Mouse (Mus musculus) monocyte, adult 5-6 weeks (primary cell): Measurements from ENCODE around the gene Ubqln4. TPM values are rescaled to one million over a fixed set of nuclear protein-coding genes. Genes with fewer than 3 reads are reported as not detected.
A peak's percentile ranks its signal among the peaks of the same experiment; 100 is the strongest.
"Not testable (repeated sequence)": the region's sequence is repeated elsewhere in the genome, so short reads cannot be mapped to it uniquely, and the experiment has no call there.

Source experiments
- ATAC-seq: fragments of 153-309, 156-312 bp; replicated peaks from 2 replicates; pipeline ENCODE4 v1.8.0; 2017; ENCODE audit warnings: mild to moderate bottlenecking; ENCODE audit not compliant: low TSS enrichment, insufficient number of reproducible peaks, severe bottlenecking, poor library complexity, low FRiP score
- total RNA-seq: library from RNA; stranded (forward); fragments of 200-1000, 200-491, 200-594 nt; gene quantifications from 3 replicates; pipeline ENCODE4 v1.2.3, GENCODE M21; 2017

Ubqln4 gene
- total RNA-seq, 1 experiment from 2014 or later, result 19.6 TPM

- ATAC-seq, result peak; percentile 98
Measured at GRCm38 (mm10) chr3:88579454-88580117, 26.0 kb downstream of the Ubqln4 start.

- ATAC-seq, result no peak
Measured at GRCm38 (mm10) chr3:88585769-88586168, 32.2 kb downstream of the Ubqln4 start.

GRCm38 (mm10) chr3:88586640-88587039 is 33.1 kb downstream of the Ubqln4 start:
- no peak for ATAC-seq

GRCm38 (mm10) chr3:88590246-88590645 is 36.7 kb downstream of the Ubqln4 start:
- no peak for ATAC-seq

- ATAC-seq, result no peak
Measured at GRCm38 (mm10) chr3:88591044-88591443, 37.5 kb downstream of the Ubqln4 start.

GRCm38 (mm10) chr3:88591950-88592731 is 38.6 kb downstream of the Ubqln4 start:
- ATAC-seq, result peak; percentile 42; the same call in 1 of the 2 replicates

- peak; percentile 64 for ATAC-seq
Measured at GRCm38 (mm10) chr3:88592942-88593576, 39.5 kb downstream of the Ubqln4 start.

GRCm38 (mm10) chr3:88593893-88594580 is 40.5 kb downstream of the Ubqln4 start:
- no peak for ATAC-seq

- ATAC-seq, result not testable (repeated sequence)
Measured at GRCm38 (mm10) chr3:88596547-88596946, 43.0 kb downstream of the Ubqln4 start.

- no peak for ATAC-seq
Measured at GRCm38 (mm10) chr3:88602466-88602865, 48.9 kb downstream of the Ubqln4 start.

GRCm38 (mm10) chr3:88603714-88604161 is 50.2 kb downstream of the Ubqln4 start:
- ATAC-seq, result peak; percentile 70

GRCm38 (mm10) chr3:88604863-88605262 is 51.3 kb downstream of the Ubqln4 start:
- no peak for ATAC-seq

GRCm38 (mm10) chr3:88605666-88606065 is 52.1 kb downstream of the Ubqln4 start, which contains the start of gene Arhgef2:
Gene Arhgef2, plus strand, starts transcription at chr3:88605966.
- not testable (repeated sequence) for ATAC-seq

- ATAC-seq, result peak; percentile 98
Measured at GRCm38 (mm10) chr3:88607065-88607757, 53.7 kb downstream of the Ubqln4 start.

GRCm38 (mm10) chr3:88607758-88608138 is 54.2 kb downstream of the Ubqln4 start:
- ATAC-seq, result no peak

- no peak for ATAC-seq
Measured at GRCm38 (mm10) chr3:88609066-88609465, 55.5 kb downstream of the Ubqln4 start.

GRCm38 (mm10) chr3:88614418-88614817 is 60.9 kb downstream of the Ubqln4 start:
- no peak for ATAC-seq

GRCm38 (mm10) chr3:88615117-88615516 is 61.6 kb downstream of the Ubqln4 start:
- ATAC-seq, result no peak
